Mouse (Mus musculus) erythroblast, embryonic 14.5 days (primary cell): ENCODE data around the gene Frmd5. TPM values are rescaled to one million over a fixed set of nuclear protein-coding genes. Genes with fewer than 3 reads are reported as not detected.
"Not testable (repeated sequence)": the region's sequence is repeated elsewhere in the genome, so short reads cannot be mapped to it uniquely, and the experiment has no call there.

Experiments used
- H3K27me3 ChIP-seq: 2 replicates; pipeline ENCODE4 v1.6.1; 2012; ENCODE audit warnings: inconsistent platforms; ENCODE audit not compliant: control insufficient read depth
- H3K36me3 ChIP-seq: 2 replicates; pipeline ENCODE4 v1.6.1; 2012; ENCODE audit warnings: mild to moderate bottlenecking, inconsistent platforms; ENCODE audit not compliant: control insufficient read depth
- H3K4me1 ChIP-seq: 2 replicates; pipeline ENCODE4 v1.6.1; 2012; ENCODE audit warnings: inconsistent platforms; ENCODE audit not compliant: control insufficient read depth
- H3K4me3 ChIP-seq: replicated peaks from 2 replicates; pipeline ENCODE3; 2012; ENCODE audit warnings: moderate library complexity, mild to moderate bottlenecking, inconsistent platforms
- H3K9me3 ChIP-seq: 2 replicates; pipeline ENCODE4 v1.6.1; 2012; ENCODE audit warnings: low read length, inconsistent platforms, mixed read lengths; ENCODE audit not compliant: control insufficient read depth
- GATA1 ChIP-seq: IDR thresholded peaks from 2 replicates; pipeline ENCODE4 v1.6.1; 2012; ENCODE audit warnings: low read length, inconsistent platforms, mixed read lengths
- TAL1 ChIP-seq: IDR thresholded peaks from 3 replicates; pipeline ENCODE4 v1.6.1; 2012; ENCODE audit warnings: low read length, inconsistent platforms, mixed read lengths
- polyA plus RNA-seq: library from polyadenylated mRNA; stranded (reverse); fragments of >175 nt; gene quantifications from 2 replicates; pipeline ENCODE4 v1.2.3, GENCODE M21; 2012

The Frmd5 gene
- polyA plus RNA-seq, 1 experiment = not detected

DNA sequence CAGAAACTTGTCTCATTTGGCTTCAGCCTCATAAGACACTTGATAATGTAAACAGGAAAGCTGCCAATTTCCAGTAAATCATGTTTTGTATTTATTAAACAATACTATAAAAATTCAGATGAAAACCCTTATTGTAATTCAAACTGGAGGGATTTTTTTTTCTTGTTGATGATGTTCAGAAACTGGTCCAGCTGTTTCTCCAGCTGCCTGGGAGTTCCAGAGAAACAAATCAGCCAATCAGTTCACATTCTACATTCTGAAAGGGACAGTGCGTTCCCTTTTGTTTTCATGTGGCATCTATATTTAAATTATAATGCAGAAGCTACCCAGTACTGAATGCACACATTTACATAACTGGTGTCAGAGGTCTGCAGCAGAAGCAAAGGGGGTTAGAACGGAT, 19.3 kb upstream of the Frmd5 start:
- no peak for TF ChIP-seq TAL1
- no peak for TF ChIP-seq GATA1
- Histone ChIP-seq H3K4me1 (no peaks in the 10 kb centered on the region), H3K27me3 (no peaks in the 10 kb centered on the region), H3K9me3 (no peaks in the 10 kb centered on the region), H3K36me3 (no peaks in the 10 kb centered on the region), H3K4me3 (no peak overlapping the region)

DNA sequence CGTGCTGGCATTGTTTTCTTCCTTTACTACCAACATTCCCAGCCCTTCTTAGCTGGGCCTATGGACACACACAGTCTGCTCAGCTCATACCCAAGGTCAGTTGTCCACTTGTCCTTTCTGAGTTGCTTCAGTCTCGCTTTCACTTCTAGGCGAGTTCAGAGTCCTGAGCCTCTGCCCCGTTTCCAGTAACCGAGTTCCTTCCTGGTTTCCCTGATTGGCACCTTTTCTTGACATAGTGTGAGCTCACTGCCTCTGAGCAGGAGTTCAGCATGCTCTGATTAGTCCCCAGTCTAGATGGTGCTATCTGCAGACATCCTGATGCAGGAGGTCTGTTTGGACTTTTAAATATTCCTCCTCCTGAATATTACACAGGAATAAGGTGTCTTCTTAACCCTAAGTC, 17.8 kb upstream of the Frmd5 start:
- TF ChIP-seq TAL1 (no peak), GATA1 (no peak)
- Histone ChIP-seq H3K4me3 (no peak overlapping the region), H3K9me3 (no peaks in the 10 kb centered on the region), H3K4me1 (no peaks in the 10 kb centered on the region), H3K36me3 (no peaks in the 10 kb centered on the region), H3K27me3 (no peaks in the 10 kb centered on the region)

DNA sequence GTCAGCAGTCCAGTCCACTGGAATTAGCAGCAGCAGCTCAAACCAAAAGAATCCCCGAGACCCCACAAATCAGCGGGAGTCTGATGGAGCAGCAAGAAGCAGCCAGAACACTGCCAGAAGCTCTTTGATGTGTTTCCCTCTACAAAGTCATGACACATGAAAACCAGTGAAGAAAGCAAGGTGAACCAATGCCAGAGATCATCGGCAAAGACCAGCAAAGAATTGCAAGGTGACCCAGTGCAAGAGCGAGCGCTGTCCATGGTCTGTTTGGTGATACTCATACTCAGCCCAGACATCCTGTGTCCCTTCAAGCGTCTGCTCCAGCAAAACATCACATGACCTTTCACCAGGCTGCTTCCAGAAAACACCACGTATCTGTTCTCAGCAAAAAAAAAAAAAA, 14.9 kb upstream of the Frmd5 start:
- TF ChIP-seq GATA1 = no peak
- no peak for TF ChIP-seq TAL1

DNA sequence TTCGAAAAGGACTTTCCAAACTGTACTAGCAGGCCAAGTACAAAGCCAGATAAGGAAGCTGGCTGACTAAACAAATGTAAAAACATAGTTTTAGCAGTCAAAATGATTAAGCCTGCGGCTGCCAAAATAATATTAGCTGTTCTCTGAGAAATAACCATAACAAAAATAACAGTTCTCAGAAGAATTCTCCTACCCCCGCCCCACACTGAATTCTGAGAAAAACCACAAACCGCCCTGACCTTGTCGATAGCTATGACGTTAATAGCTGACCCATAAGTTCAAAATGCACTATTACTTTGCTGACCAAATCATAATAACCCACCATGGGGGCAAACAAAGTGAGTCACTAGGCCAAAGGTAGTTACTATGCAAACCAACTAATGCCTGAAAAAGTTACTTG, 4.0 kb upstream of the Frmd5 start:
- not testable (repeated sequence) for H3K36me3 ChIP-seq, H3K4me3 ChIP-seq, H3K9me3 ChIP-seq
- Histone ChIP-seq H3K4me1 (peaks cover 16% of the 10 kb centered on the region), H3K27me3 (peaks cover 39% of the 10 kb centered on the region)

More for the DNA sequence above, 14.9 kb upstream of the Frmd5 start:
- Histone ChIP-seq H3K36me3 (no peaks in the 10 kb centered on the region), H3K9me3 (no peaks in the 10 kb centered on the region), H3K4me1 (no peaks in the 10 kb centered on the region), H3K4me3 (no peak overlapping the region), H3K27me3 (no peaks in the 10 kb centered on the region)

DNA sequence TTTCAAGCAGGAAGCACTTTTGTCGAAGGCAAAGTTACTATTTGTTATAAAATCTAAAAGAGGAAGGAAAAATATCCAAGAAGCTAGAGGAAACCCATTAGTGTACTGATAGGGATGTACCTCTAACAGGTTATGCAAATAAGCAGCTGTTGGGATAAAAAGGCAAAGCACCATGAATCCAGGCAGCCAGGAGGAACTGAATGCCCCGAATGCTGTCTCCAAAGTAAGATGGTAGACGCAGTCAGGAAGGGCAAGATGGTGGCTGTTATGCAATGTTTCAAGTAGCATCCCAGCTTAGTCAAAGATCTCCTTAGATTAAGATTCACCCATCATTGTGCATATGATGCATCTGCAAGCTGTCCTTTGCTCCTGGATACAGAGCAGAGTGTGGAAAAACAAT, 2.2 kb upstream of the Frmd5 start:
- H3K4me3 ChIP-seq = no peak overlapping the region
- H3K9me3 ChIP-seq = no peaks in the 10 kb centered on the region; the same call in 1 of the 2 replicates
- H3K4me1 ChIP-seq = peaks cover 16% of the 10 kb centered on the region
- no peaks in the 10 kb centered on the region for H3K36me3 ChIP-seq
- TF ChIP-seq TAL1 (no peak), GATA1 (no peak)
- peaks cover 56% of the 10 kb centered on the region for H3K27me3 ChIP-seq

DNA sequence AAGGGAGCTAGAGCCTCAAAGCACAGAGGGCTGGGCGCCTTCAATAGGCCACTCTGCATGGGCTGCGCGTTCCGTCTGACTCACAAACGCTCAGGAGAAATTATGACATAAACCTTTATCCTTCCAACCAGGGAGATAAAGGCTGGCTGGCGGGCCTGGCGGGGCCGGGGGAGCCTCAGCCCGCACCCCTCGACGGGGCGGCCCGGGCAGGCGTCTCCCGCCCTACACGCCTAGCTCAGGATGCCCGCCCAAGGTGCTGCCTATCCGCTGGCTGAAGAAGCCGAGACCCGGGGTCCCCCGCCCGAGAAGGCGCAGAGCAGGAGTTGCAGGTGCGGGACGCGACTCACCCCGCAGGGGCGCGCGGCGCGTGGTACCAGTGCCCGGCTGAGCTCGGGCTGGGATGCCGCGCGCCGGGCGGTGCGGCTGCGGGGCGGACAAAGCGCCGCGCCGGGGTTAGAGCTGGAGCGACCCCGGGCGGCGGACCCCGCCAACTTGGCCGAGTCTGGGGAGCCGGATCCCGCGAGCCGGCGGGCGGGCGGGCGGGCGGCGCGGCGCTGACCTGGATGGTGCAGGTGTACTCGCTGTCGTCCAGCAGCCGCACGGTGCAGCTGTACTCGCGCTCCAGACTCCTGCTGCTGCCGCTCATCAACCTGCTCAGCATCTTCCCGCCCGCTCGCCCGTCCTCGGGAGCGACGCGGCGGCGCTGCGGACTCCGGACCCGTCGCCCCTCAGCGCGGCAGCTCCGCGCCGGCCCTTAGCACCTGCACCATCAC, 530 bp downstream of the Frmd5 start:
- H3K4me3 ChIP-seq = peak overlapping the region; percentile 67
- H3K9me3 ChIP-seq = no peaks in the 10 kb centered on the region; the same call in 1 of the 2 replicates
- peaks cover 72% of the 10 kb centered on the region for H3K27me3 ChIP-seq
- TF ChIP-seq GATA1 (no peak), TAL1 (no peak)
- peaks cover 16% of the 10 kb centered on the region for H3K4me1 ChIP-seq
- H3K36me3 ChIP-seq = no peaks in the 10 kb centered on the region

DNA sequence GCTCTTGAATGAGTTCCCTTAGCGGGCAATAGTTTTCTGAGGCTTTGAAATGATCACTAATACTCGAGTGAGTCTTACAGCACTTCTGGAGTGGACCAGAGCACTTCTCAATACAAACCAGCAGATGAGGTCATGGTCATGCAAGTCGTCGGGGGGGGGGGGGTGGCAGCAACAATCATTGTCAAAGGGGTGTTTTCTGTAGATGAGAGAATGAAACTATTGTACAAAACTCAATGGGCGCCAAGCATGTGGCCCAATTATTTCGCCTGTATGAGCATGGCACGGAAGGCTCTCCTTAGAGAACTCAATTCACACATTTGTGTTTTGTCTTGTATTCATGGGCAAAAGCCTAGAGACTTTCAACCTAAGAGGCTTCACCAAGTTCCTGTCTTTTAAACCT, 7.8 kb downstream of the Frmd5 start:
- Histone ChIP-seq H3K9me3 (no peaks in the 10 kb centered on the region), H3K4me1 (no peaks in the 10 kb centered on the region), H3K36me3 (no peaks in the 10 kb centered on the region), H3K27me3 (peaks cover 15% of the 10 kb centered on the region), H3K4me3 (no peak overlapping the region)
- TF ChIP-seq TAL1 (no peak), GATA1 (no peak)

DNA sequence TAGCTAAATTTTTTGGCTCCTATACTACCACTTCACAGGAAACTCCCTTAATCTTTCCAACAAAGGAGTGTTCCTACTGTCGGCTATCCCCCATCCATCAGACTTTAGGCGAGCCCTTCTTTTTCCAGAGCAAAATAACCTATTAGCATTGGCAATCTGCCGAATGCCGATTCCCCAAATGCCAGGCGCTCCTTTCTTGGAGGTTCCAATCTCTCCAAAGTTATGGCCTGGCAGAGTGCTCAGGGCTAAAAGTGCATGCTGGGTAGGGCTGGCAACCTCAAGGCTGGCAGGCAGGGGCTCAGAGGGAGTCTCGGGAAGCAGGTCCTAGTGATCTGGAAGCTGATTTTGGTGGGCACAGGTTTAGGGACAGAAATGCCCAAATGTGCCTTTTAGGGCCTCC, 10.9 kb downstream of the Frmd5 start:
- no peaks in the 10 kb centered on the region; the same call in 1 of the 2 replicates for H3K27me3 ChIP-seq
- no peaks in the 10 kb centered on the region for H3K36me3 ChIP-seq
- no peaks in the 10 kb centered on the region for H3K9me3 ChIP-seq
- TF ChIP-seq TAL1 (no peak), GATA1 (no peak)
- H3K4me3 ChIP-seq = no peak overlapping the region
- no peaks in the 10 kb centered on the region for H3K4me1 ChIP-seq

DNA sequence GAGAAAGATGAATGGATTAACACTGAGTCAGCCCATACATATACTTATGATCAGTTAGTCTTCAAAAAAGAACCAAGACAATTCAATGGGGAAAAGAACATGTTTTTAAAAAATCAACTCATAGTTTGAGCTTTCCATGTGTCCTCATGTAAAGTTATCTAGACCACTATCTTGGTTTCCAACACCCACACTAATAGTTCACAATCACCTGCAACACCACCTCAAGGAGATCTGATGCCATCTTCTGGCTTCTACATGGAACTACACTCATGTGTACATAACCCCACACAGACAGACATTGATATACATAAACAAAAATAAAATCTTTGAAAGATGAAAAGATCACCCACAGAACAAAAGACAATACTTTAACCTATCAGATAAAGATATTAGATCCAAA, 17.1 kb downstream of the Frmd5 start:
- Histone ChIP-seq H3K4me3 (no peak overlapping the region), H3K27me3 (peaks cover 2% of the 10 kb centered on the region; the same call in 1 of the 2 replicates), H3K36me3 (no peaks in the 10 kb centered on the region), H3K9me3 (no peaks in the 10 kb centered on the region), H3K4me1 (no peaks in the 10 kb centered on the region; the same call in 1 of the 2 replicates)
- TF ChIP-seq GATA1 = no peak
- TF ChIP-seq TAL1 = no peak

DNA sequence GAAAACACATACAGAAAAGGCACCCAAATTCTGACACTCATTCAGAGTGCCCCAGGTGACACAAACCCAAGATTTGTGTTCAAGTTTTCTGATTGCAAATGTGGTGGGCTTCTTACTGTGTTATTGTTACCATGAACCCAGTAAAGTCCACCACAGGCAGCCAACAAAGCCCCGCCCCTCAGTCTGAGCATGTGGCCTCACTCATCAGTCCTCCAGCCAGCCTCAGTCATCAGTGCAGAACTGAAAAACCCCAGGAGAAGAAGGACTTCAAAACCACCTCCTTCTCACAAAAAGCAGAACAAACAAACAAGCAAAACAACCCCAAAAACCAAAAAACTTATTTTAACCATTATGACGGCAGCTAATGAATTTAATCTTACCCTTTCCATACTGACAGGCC, 18.5 kb downstream of the Frmd5 start:
- Histone ChIP-seq H3K27me3 (peaks cover 2% of the 10 kb centered on the region; the same call in 1 of the 2 replicates), H3K4me3 (no peak overlapping the region), H3K36me3 (no peaks in the 10 kb centered on the region), H3K4me1 (no peaks in the 10 kb centered on the region; the same call in 1 of the 2 replicates), H3K9me3 (no peaks in the 10 kb centered on the region)
- TF ChIP-seq GATA1 (no peak), TAL1 (no peak)
